Mouse (Mus musculus): ENCODE data around the gene Zfp467. TPM values are rescaled to one million over a fixed set of nuclear protein-coding genes. Genes with fewer than 3 reads are reported as not detected.

Zfp467 gene
- polyA plus RNA-seq, 1 experiment from 2014 or later, result 29.5 TPM

Small RNA genes lying within 50 kb of the gene (microRNA-seq; reads per million reads assigned to microRNA genes)
- not detected for gene Gm24325 (ENCODE audit: borderline number of aligned reads)

Other genes starting within 250 kb of the Zfp467 start
- 21.9 and 22.6 TPM in 2 replicates for gene Krba1, start 50.2 kb downstream of the Zfp467 start, polyA plus RNA-seq (2015; fragmentation: Nextera tagmentation; extraction: Ambion mirVana)
- gene Sspo, start 2.4 kb upstream of the Zfp467 start, polyA plus RNA-seq (2015; fragmentation: Nextera tagmentation; extraction: Ambion mirVana), result 0.25 and 0.51 TPM in 2 replicates
- 21.9 and 25.7 TPM in 2 replicates for gene Atp6v0e2, start 91.8 kb upstream of the Zfp467 start, polyA plus RNA-seq (2015; fragmentation: Nextera tagmentation; extraction: Ambion mirVana)
- 11.8 and 13.7 TPM in 2 replicates for gene Lrrc61, start 109.0 kb upstream of the Zfp467 start, polyA plus RNA-seq (2015; fragmentation: Nextera tagmentation; extraction: Ambion mirVana)
- gene Rarres2, start 127.0 kb upstream of the Zfp467 start, polyA plus RNA-seq (2015; fragmentation: Nextera tagmentation; extraction: Ambion mirVana), result 13.5 and 17.7 TPM in 2 replicates
- not detected in 2 replicates for gene Gm45021, start 143.8 kb upstream of the Zfp467 start, polyA plus RNA-seq (2015; fragmentation: Nextera tagmentation; extraction: Ambion mirVana)
- gene Repin1, start 148.1 kb upstream of the Zfp467 start, polyA plus RNA-seq (2015; fragmentation: Nextera tagmentation; extraction: Ambion mirVana), result 26.6 and 28.6 TPM in 2 replicates
- not detected in 2 replicates for gene Gm44965, start 148.1 kb upstream of the Zfp467 start, polyA plus RNA-seq (2015; fragmentation: Nextera tagmentation; extraction: Ambion mirVana)
- 5.9 TPM in 2 replicates for gene Zfp775, start 156.2 kb upstream of the Zfp467 start, polyA plus RNA-seq (2015; fragmentation: Nextera tagmentation; extraction: Ambion mirVana)
- gene AI854703, start 180.9 kb upstream of the Zfp467 start, polyA plus RNA-seq (2015; fragmentation: Nextera tagmentation; extraction: Ambion mirVana), result 1.3 and 1.5 TPM in 2 replicates
- gene Gimap8, start 201.4 kb upstream of the Zfp467 start, polyA plus RNA-seq (2015; fragmentation: Nextera tagmentation; extraction: Ambion mirVana), result 1.1 and 1.4 TPM in 2 replicates
- gene Gimap9, start 230.3 kb upstream of the Zfp467 start, polyA plus RNA-seq (2015; fragmentation: Nextera tagmentation; extraction: Ambion mirVana), result 10.6 and 13.0 TPM in 2 replicates
- 12.9 and 13.4 TPM in 2 replicates for gene Gimap4, start 238.7 kb upstream of the Zfp467 start, polyA plus RNA-seq (2015; fragmentation: Nextera tagmentation; extraction: Ambion mirVana)

Data from embryonic facial prominence, embryonic 15.5 days (tissue).